Mouse (Mus musculus): ENCODE measurements around the gene Ascc1. TPM values are rescaled to one million over a fixed set of nuclear protein-coding genes. Genes with fewer than 3 reads are reported as not detected.
A peak's percentile ranks its signal among the peaks of the same experiment; 100 is the strongest.

Ascc1 gene
- polyA plus RNA-seq (2015; fragmentation: Nextera tagmentation; extraction: Ambion mirVana) = 47.2 and 47.3 TPM in 2 replicates

- H3K4me2 ChIP-seq (ENCODE audit: low read depth, low read length) = peak within 1 kb of the TSS; percentile 81
- peak; percentile 98 for ATAC-seq
- no peaks in the 10 kb centered on the region for H3K27me3 ChIP-seq (replicated peaks; ENCODE audit: control insufficient read depth, insufficient read depth, low read length)
- WGBS = under 1% methylated on average over 51 of the region's 51 CpGs
- H3K9ac ChIP-seq (ENCODE audit: low read depth, low read length) = peak within 1 kb of the TSS; percentile 85
- H3K4me3 ChIP-seq (ENCODE audit: low read length) = peak within 1 kb of the TSS; percentile 77
- no peaks in the 10 kb centered on the region for H3K9me3 ChIP-seq (ENCODE audit: control insufficient read depth, low read length)
- peaks cover 13% of the 10 kb centered on the region for H3K4me1 ChIP-seq (ENCODE audit: control insufficient read depth, insufficient read depth, low read length)
- peaks cover 2% of the 10 kb centered on the region for H3K36me3 ChIP-seq (ENCODE audit: control insufficient read depth, insufficient read depth, low read length)
- peak within 1 kb of the TSS; percentile 99 for H3K27ac ChIP-seq (ENCODE audit: low read length)
These were observed at the start of gene Ascc1, which contains the start of gene Anapc16 for GRCm38 (mm10) chr10:60002673-60003212. Gene Ascc1 (plus strand): TSS chr10:60002805. Gene Anapc16 (minus strand): TSS chr10:60003135.

GRCm38 (mm10) chr10:59953564-59954039 lies 49.0 kb upstream of the Ascc1 start:
- Histone ChIP-seq H3K27me3 (replicated peaks; ENCODE audit: control insufficient read depth, insufficient read depth, low read length) (no peaks in the 10 kb centered on the region), H3K4me2 (ENCODE audit: low read depth, low read length) (no peak overlapping the region), H3K9ac (ENCODE audit: low read depth, low read length) (no peak overlapping the region), H3K9me3 (ENCODE audit: control insufficient read depth, low read length) (no peaks in the 10 kb centered on the region), H3K27ac (ENCODE audit: low read length) (no peak overlapping the region), H3K36me3 (ENCODE audit: control insufficient read depth, insufficient read depth, low read length) (no peaks in the 10 kb centered on the region), H3K4me3 (ENCODE audit: low read length) (no peak overlapping the region), H3K4me1 (ENCODE audit: control insufficient read depth, insufficient read depth, low read length) (peaks cover 38% of the 10 kb centered on the region)
- no peak for ATAC-seq
- 28% methylated on average over 7 of the region's 7 CpGs for WGBS

- Histone ChIP-seq H3K27me3 (replicated peaks; ENCODE audit: control insufficient read depth, insufficient read depth, low read length) (no peaks in the 10 kb centered on the region), H3K36me3 (ENCODE audit: control insufficient read depth, insufficient read depth, low read length) (no peaks in the 10 kb centered on the region), H3K9me3 (ENCODE audit: control insufficient read depth, low read length) (no peaks in the 10 kb centered on the region), H3K4me1 (ENCODE audit: control insufficient read depth, insufficient read depth, low read length) (peaks cover 21% of the 10 kb centered on the region), H3K4me2 (ENCODE audit: low read depth, low read length) (no peak overlapping the region), H3K27ac (ENCODE audit: low read length) (no peak overlapping the region), H3K9ac (ENCODE audit: low read depth, low read length) (no peak overlapping the region), H3K4me3 (ENCODE audit: low read length) (no peak overlapping the region)
- no peak for ATAC-seq
- 69% methylated on average over 5 of the region's 5 CpGs for WGBS
These were observed 45.9 kb upstream of the Ascc1 start for GRCm38 (mm10) chr10:59956681-59957080.

GRCm38 (mm10) chr10:59957171-59958149 lies 45.1 kb upstream of the Ascc1 start:
- 27% methylated on average over 25 of the region's 25 CpGs for whole genome bisulfite sequencing

GRCm38 (mm10) chr10:59958458-59958857 lies 44.1 kb upstream of the Ascc1 start:
- whole genome bisulfite sequencing = 54% methylated on average over 5 of the region's 5 CpGs
- Histone ChIP-seq H3K4me3 (ENCODE audit: low read length) (no peak overlapping the region), H3K27ac (ENCODE audit: low read length) (no peak overlapping the region), H3K4me1 (ENCODE audit: control insufficient read depth, insufficient read depth, low read length) (peaks cover 14% of the 10 kb centered on the region), H3K27me3 (replicated peaks; ENCODE audit: control insufficient read depth, insufficient read depth, low read length) (no peaks in the 10 kb centered on the region), H3K4me2 (ENCODE audit: low read depth, low read length) (no peak overlapping the region), H3K9ac (ENCODE audit: low read depth, low read length) (no peak overlapping the region), H3K36me3 (ENCODE audit: control insufficient read depth, insufficient read depth, low read length) (no peaks in the 10 kb centered on the region), H3K9me3 (ENCODE audit: control insufficient read depth, low read length) (no peaks in the 10 kb centered on the region)
- no peak for ATAC-seq

More at GRCm38 (mm10) chr10:59957171-59958149, 45.1 kb upstream of the Ascc1 start:
- ATAC-seq = no peak
- Histone ChIP-seq H3K9me3 (ENCODE audit: control insufficient read depth, low read length) (no peaks in the 10 kb centered on the region), H3K27ac (ENCODE audit: low read length) (no peak overlapping the region), H3K4me2 (ENCODE audit: low read depth, low read length) (no peak overlapping the region), H3K4me3 (ENCODE audit: low read length) (no peak overlapping the region), H3K27me3 (replicated peaks; ENCODE audit: control insufficient read depth, insufficient read depth, low read length) (no peaks in the 10 kb centered on the region), H3K9ac (ENCODE audit: low read depth, low read length) (peak overlapping the region; percentile 39; the same call in 1 of the 2 replicates), H3K4me1 (ENCODE audit: control insufficient read depth, insufficient read depth, low read length) (peaks cover 18% of the 10 kb centered on the region), H3K36me3 (ENCODE audit: control insufficient read depth, insufficient read depth, low read length) (no peaks in the 10 kb centered on the region)

GRCm38 (mm10) chr10:59959517-59959916 lies 43.1 kb upstream of the Ascc1 start:
- H3K9me3 ChIP-seq (ENCODE audit: control insufficient read depth, low read length) = no peaks in the 10 kb centered on the region
- no peak overlapping the region for H3K4me2 ChIP-seq (ENCODE audit: low read depth, low read length)
- H3K4me3 ChIP-seq (ENCODE audit: low read length) = no peak overlapping the region
- no peaks in the 10 kb centered on the region for H3K36me3 ChIP-seq (ENCODE audit: control insufficient read depth, insufficient read depth, low read length)
- 76% methylated on average over 12 of the region's 12 CpGs for WGBS
- peaks cover 20% of the 10 kb centered on the region for H3K4me1 ChIP-seq (ENCODE audit: control insufficient read depth, insufficient read depth, low read length)
- H3K9ac ChIP-seq (ENCODE audit: low read depth, low read length) = no peak overlapping the region
- no peak for ATAC-seq
- H3K27me3 ChIP-seq (replicated peaks; ENCODE audit: control insufficient read depth, insufficient read depth, low read length) = no peaks in the 10 kb centered on the region
- H3K27ac ChIP-seq (ENCODE audit: low read length) = no peak overlapping the region

- Histone ChIP-seq H3K4me3 (ENCODE audit: low read length) (no peak overlapping the region), H3K9me3 (ENCODE audit: control insufficient read depth, low read length) (no peaks in the 10 kb centered on the region), H3K9ac (ENCODE audit: low read depth, low read length) (no peak overlapping the region), H3K27me3 (replicated peaks; ENCODE audit: control insufficient read depth, insufficient read depth, low read length) (no peaks in the 10 kb centered on the region), H3K4me2 (ENCODE audit: low read depth, low read length) (no peak overlapping the region), H3K27ac (ENCODE audit: low read length) (peak overlapping the region; percentile 20), H3K4me1 (ENCODE audit: control insufficient read depth, insufficient read depth, low read length) (peaks cover 25% of the 10 kb centered on the region), H3K36me3 (ENCODE audit: control insufficient read depth, insufficient read depth, low read length) (no peaks in the 10 kb centered on the region)
- 67% methylated on average over 2 of the region's 2 CpGs for WGBS
- ATAC-seq = peak; percentile 34
These were observed 39.0 kb upstream of the Ascc1 start for GRCm38 (mm10) chr10:59963609-59964008.

- WGBS = 11% methylated on average over 18 of the region's 23 CpGs
- H3K9me3 ChIP-seq (ENCODE audit: control insufficient read depth, low read length) = no peaks in the 10 kb centered on the region
- H3K36me3 ChIP-seq (ENCODE audit: control insufficient read depth, insufficient read depth, low read length) = no peaks in the 10 kb centered on the region
- H3K4me3 ChIP-seq (ENCODE audit: low read length) = no peak overlapping the region
- H3K9ac ChIP-seq (ENCODE audit: low read depth, low read length) = peak overlapping the region; percentile 41
- peaks cover 25% of the 10 kb centered on the region for H3K4me1 ChIP-seq (ENCODE audit: control insufficient read depth, insufficient read depth, low read length)
- no peaks in the 10 kb centered on the region for H3K27me3 ChIP-seq (replicated peaks; ENCODE audit: control insufficient read depth, insufficient read depth, low read length)
- peak overlapping the region; percentile 56 for H3K27ac ChIP-seq (ENCODE audit: low read length)
- peak; percentile 62 for ATAC-seq
- peak overlapping the region; percentile 42 for H3K4me2 ChIP-seq (ENCODE audit: low read depth, low read length)
These were observed 37.9 kb upstream of the Ascc1 start for GRCm38 (mm10) chr10:59964504-59965361.

GRCm38 (mm10) chr10:59965362-59965695 lies 37.3 kb upstream of the Ascc1 start:
- peak overlapping the region; percentile 56 for H3K27ac ChIP-seq (ENCODE audit: low read length)
- no peaks in the 10 kb centered on the region for H3K27me3 ChIP-seq (replicated peaks; ENCODE audit: control insufficient read depth, insufficient read depth, low read length)
- H3K9ac ChIP-seq (ENCODE audit: low read depth, low read length) = peak overlapping the region; percentile 41
- H3K9me3 ChIP-seq (ENCODE audit: control insufficient read depth, low read length) = no peaks in the 10 kb centered on the region
- 27% methylated on average over 9 of the region's 9 CpGs for WGBS
- H3K4me1 ChIP-seq (ENCODE audit: control insufficient read depth, insufficient read depth, low read length) = peaks cover 31% of the 10 kb centered on the region
- no peak overlapping the region for H3K4me3 ChIP-seq (ENCODE audit: low read length)
- H3K36me3 ChIP-seq (ENCODE audit: control insufficient read depth, insufficient read depth, low read length) = no peaks in the 10 kb centered on the region
- ATAC-seq = no peak
- no peak overlapping the region; the same call in 1 of the 2 replicates for H3K4me2 ChIP-seq (ENCODE audit: low read depth, low read length)
